10 mouse cellular contexts compared by ENCODE assay signal in the genomic region with DNA sequence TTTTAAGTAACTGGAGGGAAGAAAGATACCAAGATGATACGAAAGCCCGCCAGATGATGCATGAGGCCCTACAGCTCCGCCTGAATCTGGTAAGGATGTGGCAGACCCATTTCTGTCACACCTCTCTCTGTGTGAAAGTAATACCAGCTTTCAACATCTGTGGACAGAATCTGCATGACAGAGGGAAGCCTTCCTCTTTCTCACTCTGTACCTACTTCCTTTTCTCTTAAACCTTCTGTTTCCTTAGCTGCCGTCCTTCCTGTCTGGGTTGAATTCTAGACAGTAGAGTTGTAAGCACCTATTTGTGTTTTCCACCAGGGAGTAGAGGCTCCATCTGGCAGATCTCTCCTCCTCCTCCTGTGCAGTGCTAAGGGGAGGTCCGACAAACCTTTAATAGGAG. TPM values are rescaled to one million over a fixed set of nuclear protein-coding genes. Genes with fewer than 3 reads are reported as not detected.
DNase-seq lines count a peak whose midpoint lies in the region; ATAC-seq and TF ChIP-seq lines count a peak whose summit lies in the region.
"Had no signal": no experiment of that assay in that cellular context is flagged by ENCODE, and none has a peak within 500 bp of the region (broad histone marks: within the 10 kb centered on the region; RNA-seq: fewer than 3 reads in every experiment).

No protein-coding gene starts in this region.

- TF ChIP-seq EP300 in liver, postnatal 0 days (IDR thresholded peaks at IDR 0.05; ENCODE audit: low read depth): no peak

- H3K9ac ChIP-seq in lung, embryonic 14.5 days: no peak overlapping the region
- H3K9ac ChIP-seq in liver, postnatal 0 days (replicated peaks): no peak overlapping the region
- H3K9ac ChIP-seq: midbrain, embryonic 12.5 days had no signal

- no peak for TF ChIP-seq POLR2A in lung, adult 2 months (IDR thresholded peaks at IDR 0.05; ENCODE audit: borderline replicate concordance, extremely low read depth, low read depth, low read length)

- 36% methylated on average over 5 of the region's 5 CpGs for WGBS in lung, embryonic 14.5 days
- 49% methylated on average over 5 of the region's 5 CpGs for WGBS in lung, adult 2 months
- WGBS in liver, postnatal 0 days (ENCODE audit: insufficient replicate concordance): 38% methylated on average over 5 of the region's 5 CpGs

- H3K4me3 ChIP-seq in lung, embryonic 14.5 days (ENCODE audit: low read depth, low read length): no peak overlapping the region
- H3K4me3 ChIP-seq in lung, adult 2 months (replicated peaks; ENCODE audit: extremely low read depth, low read depth, low read length): no peak overlapping the region
- H3K4me3 ChIP-seq in liver, postnatal 0 days (ENCODE audit: low read depth, low read length): no peak overlapping the region
- H3K4me3 ChIP-seq: midbrain, embryonic 12.5 days had no signal

- no peaks in the 10 kb centered on the region for H3K9me3 ChIP-seq in lung, embryonic 14.5 days (ENCODE audit: low read depth, low read length)
- H3K9me3 ChIP-seq in liver, postnatal 0 days (ENCODE audit: low read length): no peaks in the 10 kb centered on the region
- H3K9me3 ChIP-seq: midbrain, embryonic 12.5 days had no signal

- H3K27ac ChIP-seq in lung, embryonic 14.5 days (ENCODE audit: low read depth): no peak overlapping the region
- peak overlapping the region; percentile 72 for H3K27ac ChIP-seq in liver, postnatal 0 days (ENCODE audit: low read depth)
- H3K27ac ChIP-seq: hindbrain, postnatal 0 days; midbrain, embryonic 12.5 days had no signal

- no peak overlapping the region for H3K4me2 ChIP-seq in lung, embryonic 14.5 days
- H3K4me2 ChIP-seq in liver, postnatal 0 days (ENCODE audit: low read depth, low read length): no peak overlapping the region
- H3K4me2 ChIP-seq: midbrain, embryonic 12.5 days had no signal

- no peak for ATAC-seq in lung, embryonic 14.5 days (ENCODE audit: insufficient read depth)
- ATAC-seq in liver, postnatal 0 days: peak; percentile 48; the same call in 1 of the 2 replicates
- ATAC-seq: hindbrain, postnatal 0 days had no signal

- H3K4me1 ChIP-seq in lung, embryonic 14.5 days (ENCODE audit: insufficient read depth): peaks cover 10% of the 10 kb centered on the region; the same call in 1 of the 2 replicates
- H3K4me1 ChIP-seq in lung, adult 2 months (ENCODE audit: control insufficient read depth, insufficient read depth, low read length): no peaks in the 10 kb centered on the region
- H3K4me1 ChIP-seq in liver, postnatal 0 days (ENCODE audit: insufficient read depth): peaks cover 3% of the 10 kb centered on the region; the same call in 1 of the 2 replicates

- no peaks in the 10 kb centered on the region for H3K27me3 ChIP-seq in lung, embryonic 14.5 days (ENCODE audit: insufficient read depth, low read length)
- no peaks in the 10 kb centered on the region for H3K27me3 ChIP-seq in liver, postnatal 0 days (ENCODE audit: insufficient read depth, low read length)
- H3K27me3 ChIP-seq: midbrain, embryonic 12.5 days had no signal

- DNase-seq in lung, embryonic 14.5 days: peak; percentile 2
- DNase-seq in lung, adult 2 months: no peak
- DNase-seq in ZHBTc4 (ENCODE audit: low read depth, low spot score) (peak; percentile 7), MN1 (ENCODE audit: low spot score) (no peak)
- no peak for DNase-seq in liver, postnatal 0 days
- DNase-seq in thymus, postnatal 10 days (ENCODE audit: low spot score in 2 of 2): peak; percentile 40 to 50
- DNase-seq in heart, postnatal 4 days: no peak
- no peak for DNase-seq in right cerebral cortex, postnatal 4 days

- no peaks in the 10 kb centered on the region for H3K36me3 ChIP-seq in lung, embryonic 14.5 days (ENCODE audit: insufficient read depth)
- no peaks in the 10 kb centered on the region for H3K36me3 ChIP-seq in liver, postnatal 0 days (replicated peaks; ENCODE audit: insufficient read depth, low read length)

- no peak for TF ChIP-seq CTCF in lung, embryonic 14.5 days (IDR thresholded peaks at IDR 0.05; ENCODE audit: low read depth)
- TF ChIP-seq CTCF in lung, adult 2 months (IDR thresholded peaks at IDR 0.05; ENCODE audit: insufficient read depth, low read length): no peak
- no peak for TF ChIP-seq CTCF in liver, postnatal 0 days (IDR thresholded peaks at IDR 0.05; ENCODE audit: low read depth)

RNA-seq across cellular contexts. Expression of gene P2ry12, which starts 1.9 kb away (rescaled TPM):
- polyA plus RNA-seq in lung, embryonic 14.5 days (2014; fragmentation: Nextera tagmentation; extraction: Ambion mirVana): 2.6 and 3.4 TPM in 2 replicates
- 3.0 and 4.6 TPM in 2 replicates for polyA plus RNA-seq in lung, adult 2 months (2012; rRNA removed)
- polyA plus RNA-seq in liver, postnatal 0 days (2015; fragmentation: Nextera tagmentation; extraction: Ambion mirVana): 3.0 and 3.3 TPM in 2 replicates
- 1 to 10 TPM; 1.7 to 2.4 TPM for total RNA-seq in heart, postnatal 4 days (2021)

RNA-seq across cellular contexts. Expression of gene P2ry13, which starts 50.1 kb away (rescaled TPM):
- 1.3 and 1.5 TPM in 2 replicates for polyA plus RNA-seq in lung, embryonic 14.5 days (2014; fragmentation: Nextera tagmentation; extraction: Ambion mirVana)
- polyA plus RNA-seq in lung, adult 2 months (2012; rRNA removed): 3.0 TPM in 2 replicates
- polyA plus RNA-seq in liver, postnatal 0 days (2015; fragmentation: Nextera tagmentation; extraction: Ambion mirVana): 4.4 and 4.6 TPM in 2 replicates
- under 1 TPM; 0.29 to 0.57 TPM for total RNA-seq in heart, postnatal 4 days (2021)

Comparison
In these comparisons a context has a peak if more than half of its experiments do, and no peak if none do; other contexts are left out.
1. DNase-seq: peak in lung, embryonic 14.5 days (single experiment), ZHBTc4 (single experiment) and thymus, postnatal 10 days (2 of 2); none in lung, adult 2 months (single experiment), liver, postnatal 0 days (single experiment), heart, postnatal 4 days (single experiment), right cerebral cortex, postnatal 4 days (single experiment) and MN1 (single experiment).